Mouse (Mus musculus) CD4-positive helper T cell, adult 2 months (primary cell): Measurements from ENCODE around the gene Atoh7.
A peak's percentile ranks its signal among the peaks of the same experiment; 100 is the strongest.
"Not testable (repeated sequence)": the region's sequence is repeated elsewhere in the genome, so short reads cannot be mapped to it uniquely, and the experiment has no call there.

Source experiments
- DNase-seq: peaks from one replicate; pipeline ENCODE4 v3.0.0-alpha.2; 2012; ENCODE audit warnings: low read depth, missing footprints, low spot score

The Atoh7 gene

DNA sequence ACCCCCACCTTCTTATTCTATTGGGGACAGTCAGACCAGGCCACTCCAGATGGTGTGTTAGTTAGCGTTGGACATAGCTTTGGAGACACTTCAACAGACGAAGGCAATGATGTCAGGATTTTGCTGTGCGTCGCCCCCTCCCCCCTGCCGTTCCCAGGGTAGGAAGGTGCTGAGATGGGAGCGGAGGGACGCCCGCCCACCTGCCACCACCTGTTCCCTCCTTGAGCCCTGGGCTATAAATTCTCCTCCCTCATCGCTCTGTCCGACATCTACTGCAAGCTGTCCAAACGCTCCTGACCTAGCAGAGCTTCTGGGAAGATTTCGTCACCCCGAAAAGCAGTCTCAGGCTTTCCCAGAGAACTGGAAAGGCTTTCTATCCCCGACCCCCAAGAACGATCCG lies at the start of gene Atoh7:
Gene Atoh7, plus strand, starts transcription at position 131 of the 400 bp plus-strand sequence.
- DNase-seq: no peak

DNA sequence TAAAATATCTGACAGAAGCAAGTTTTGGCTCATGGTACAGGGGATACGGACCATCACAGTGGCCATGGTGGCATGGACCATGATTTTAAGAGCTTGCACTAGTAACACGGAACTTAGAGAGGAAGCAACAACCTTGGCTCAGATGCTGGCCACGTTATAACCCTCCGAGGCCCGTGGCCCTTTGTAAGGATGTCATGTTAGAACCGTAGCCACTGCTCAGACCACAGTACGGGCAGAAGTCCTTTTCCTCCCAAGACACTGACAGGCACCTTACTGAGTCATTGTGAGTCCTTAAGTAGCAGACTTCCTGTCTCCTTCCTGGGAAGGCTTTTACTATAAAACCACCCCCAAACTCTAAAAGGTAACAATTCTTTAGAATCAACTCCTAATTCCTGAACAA lies 48.2 kb upstream of the Atoh7 start:
- no peak for DNase-seq

DNA sequence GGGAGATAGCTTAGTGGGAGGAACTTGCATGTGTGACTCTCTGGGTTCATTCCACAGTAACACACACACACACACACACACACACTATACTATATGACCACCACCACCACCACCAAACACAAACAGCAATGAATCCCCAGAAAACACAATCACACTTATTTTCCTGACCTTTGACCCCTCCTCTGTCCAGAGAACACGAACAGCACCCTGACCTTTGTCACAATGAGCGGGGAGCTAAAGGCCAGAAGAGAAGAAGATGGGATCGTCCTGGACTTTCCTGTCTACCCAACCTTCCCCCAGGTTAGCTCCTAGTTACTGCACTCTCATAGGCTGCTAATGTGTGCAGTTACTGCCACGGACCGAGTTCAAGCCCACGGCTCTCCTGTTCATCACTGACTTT lies 47.4 kb upstream of the Atoh7 start:
- DNase-seq: no peak

DNA sequence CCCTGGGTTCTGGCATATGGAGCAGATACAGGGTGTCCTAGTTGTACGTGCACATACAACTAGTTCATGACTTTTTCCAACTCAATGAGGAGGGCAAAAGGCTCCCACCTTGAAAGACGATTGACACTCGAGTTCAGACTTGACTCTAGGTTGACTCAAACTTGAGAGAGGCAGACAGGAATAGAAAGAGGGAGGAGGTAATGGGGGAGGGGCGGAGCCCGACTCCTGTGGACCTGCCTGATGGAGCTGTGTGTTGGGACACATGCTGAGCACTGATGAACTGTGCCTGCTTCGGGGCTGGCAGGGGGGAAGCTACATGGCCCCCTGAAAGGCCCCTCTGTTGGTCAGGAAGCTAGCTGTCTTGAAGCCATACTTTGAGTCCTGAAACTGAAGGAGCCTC lies 46.4 kb upstream of the Atoh7 start:
- no peak for DNase-seq

DNA sequence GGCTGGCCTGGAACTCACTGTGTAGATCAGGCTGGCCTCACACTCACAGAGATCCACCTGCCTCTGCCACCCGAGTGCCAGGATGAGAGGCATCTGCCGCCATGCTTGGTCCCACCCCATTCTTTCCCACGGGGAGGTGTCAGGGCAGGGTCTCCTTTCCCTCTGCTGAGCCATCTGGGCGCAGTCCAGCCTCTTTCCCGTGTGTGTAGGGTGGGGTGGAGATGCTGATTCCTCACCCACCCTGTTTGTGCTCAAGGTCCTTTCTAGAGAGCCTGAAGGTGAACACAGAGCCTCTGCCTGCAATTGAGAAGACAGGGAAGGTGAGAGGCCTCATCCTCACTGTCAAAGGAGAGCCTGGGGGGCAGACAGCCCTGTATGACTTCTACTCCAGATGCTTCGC lies 45.4 kb upstream of the Atoh7 start:
- not testable (repeated sequence) for DNase-seq

DNA sequence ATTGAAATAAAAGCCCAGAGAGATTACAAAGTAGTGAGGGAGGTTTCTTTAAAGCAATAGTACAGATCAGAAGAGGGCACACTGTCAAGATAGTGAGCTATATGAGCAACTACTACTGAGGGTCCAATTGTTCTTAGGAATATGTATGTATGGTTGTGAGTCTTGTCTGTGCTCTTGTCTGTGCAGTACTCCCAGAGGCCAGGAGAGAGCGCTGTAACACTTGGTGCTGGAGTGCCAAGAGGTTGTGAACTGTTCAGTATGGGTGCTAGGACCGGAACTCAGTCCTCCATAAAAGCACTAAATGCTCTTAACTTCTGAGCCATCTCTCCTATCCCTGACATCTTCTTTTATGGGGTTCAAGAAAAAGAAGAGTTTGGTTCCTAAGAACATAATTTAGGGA lies 44.9 kb upstream of the Atoh7 start:
- DNase-seq: no peak

DNA sequence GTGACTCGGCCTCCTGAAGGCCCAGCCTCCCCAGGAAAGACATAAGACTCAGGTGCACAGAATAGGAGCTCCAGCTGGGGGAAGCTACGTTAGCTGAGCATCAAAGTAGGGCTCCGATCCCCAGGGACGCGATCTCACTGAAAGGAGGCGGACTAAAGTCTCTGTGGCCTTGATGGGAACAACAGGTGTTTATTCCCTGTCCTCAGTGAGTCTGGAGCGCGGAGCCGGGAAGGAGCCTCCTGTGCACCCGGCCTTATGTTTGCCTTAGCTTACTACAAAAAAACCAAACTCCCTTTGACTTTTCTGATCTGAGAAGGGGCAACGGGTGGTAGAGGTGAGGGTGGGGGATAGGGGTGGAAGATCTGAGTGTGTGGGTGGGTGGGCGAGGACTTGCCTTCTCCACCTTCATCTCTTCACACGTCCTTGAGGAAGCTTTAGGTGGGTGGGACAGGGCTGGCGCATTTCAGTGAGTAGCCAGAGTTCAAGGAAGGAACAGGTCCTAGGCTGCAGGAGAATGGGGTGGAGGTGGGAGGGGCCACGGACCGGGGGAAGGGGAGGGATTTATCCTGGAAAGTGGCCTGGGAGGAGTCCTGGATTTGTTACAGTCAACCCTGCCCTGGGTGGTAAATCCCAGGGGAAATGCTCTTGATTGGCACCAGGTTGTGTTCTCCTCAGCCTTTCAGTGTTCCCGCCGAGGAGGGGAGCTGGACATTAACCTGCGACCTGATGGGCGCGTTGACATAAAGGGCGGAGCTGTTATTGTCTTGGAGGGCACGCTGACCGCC lies 42.3 kb upstream of the Atoh7 start:
- DNase-seq: no peak

DNA sequence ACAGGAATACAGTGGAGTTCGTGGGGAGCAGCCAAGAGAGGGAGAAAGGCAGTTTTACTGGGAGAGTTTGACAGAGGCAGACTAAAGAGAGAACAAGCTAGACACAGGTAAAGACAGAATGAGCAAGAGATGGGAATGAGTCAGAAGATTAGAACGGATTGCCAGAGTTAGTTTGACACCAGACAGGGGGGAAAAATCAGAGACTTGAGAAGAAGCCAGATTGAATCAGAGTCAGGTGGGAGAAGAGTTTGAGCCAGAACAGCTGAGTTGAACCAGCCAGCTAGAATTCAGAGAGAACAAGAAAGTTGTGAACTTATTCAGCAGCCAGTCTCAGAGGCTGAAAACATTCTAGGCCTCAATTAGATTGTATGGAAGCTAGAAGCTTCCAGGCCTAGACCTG lies 39.6 kb upstream of the Atoh7 start, which contains the start of gene Pbld1:
Gene Pbld1, plus strand, starts transcription at position 301 of the 400 bp plus-strand sequence.
- DNase-seq: no peak

DNA sequence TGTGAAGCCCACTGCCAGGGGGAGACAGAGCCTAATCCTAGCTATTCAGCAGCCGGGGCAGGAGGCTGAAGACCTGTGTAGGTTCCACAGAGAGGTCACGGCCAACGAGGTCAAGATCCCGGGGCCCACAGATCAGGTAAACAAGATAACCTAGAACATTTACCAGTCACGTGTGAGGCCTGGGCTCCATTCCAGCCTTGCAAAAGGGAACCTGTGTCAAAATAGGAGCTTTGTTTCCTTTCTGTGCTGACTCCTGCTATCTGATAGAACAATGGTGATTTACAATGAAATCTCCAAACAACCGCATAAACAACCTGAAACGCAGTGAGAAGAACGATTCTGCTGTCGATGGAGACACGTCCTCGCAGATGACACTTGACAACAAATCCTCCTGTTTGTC lies 39.0 kb upstream of the Atoh7 start:
- DNase-seq: no peak

DNA sequence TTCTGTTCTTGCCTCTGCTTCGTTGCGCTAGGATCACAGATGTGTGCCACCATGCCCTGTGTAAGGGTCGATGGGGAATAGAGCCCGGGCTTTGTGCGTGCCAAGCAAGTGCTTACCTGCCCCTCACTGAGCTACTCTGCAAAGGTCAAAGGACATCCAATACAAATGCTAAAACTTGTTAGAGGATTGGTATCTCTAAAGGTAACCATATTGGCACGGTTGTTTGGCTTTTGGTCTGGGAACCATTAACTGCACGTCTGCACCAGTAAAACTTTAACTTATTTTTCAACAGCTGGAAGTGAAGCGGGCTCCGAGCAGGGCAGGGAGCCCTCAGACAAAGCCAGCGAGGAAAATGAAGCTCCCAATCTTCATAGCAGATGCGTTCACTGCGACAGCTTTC lies 38.2 kb upstream of the Atoh7 start:
- no peak for DNase-seq

DNA sequence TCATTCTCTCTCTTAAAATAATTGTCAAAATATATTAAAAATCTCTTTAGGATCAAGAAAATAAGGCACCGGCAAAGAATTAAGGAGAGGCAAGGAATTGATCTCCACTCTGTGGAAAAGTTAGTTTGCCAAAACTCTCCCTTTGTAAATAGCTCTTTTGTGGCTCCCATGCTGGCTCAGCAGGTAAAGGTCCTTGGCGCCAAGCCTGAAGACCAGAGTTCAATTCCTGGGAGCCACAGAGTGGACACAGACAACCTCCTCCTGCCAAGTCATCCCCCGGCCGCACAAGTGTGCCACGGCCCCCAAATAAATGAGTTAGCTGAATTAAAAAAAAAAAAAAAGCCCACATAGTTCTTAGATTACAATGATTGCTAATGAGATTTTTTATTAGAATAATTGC lies 36.8 kb upstream of the Atoh7 start:
- DNase-seq: no peak

DNA sequence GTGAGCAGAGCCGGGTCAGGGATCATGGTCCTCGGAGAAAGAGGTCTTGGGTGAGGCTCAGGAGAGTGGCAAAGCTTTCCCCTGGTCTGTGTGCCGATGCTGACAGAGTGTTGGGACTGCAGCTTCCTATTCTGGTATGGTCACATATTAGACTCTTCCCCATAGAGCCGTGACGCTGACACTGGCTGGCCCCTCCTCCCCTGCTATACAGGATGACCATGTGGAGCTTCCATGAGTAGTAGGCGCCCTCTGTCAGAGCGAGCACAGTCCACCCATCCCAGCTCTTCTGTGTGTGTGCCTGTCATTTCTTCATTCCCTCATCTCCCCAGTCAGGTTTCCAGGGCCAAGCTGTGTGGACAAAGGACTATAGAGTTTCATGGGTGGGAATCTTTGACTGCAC lies 36.1 kb upstream of the Atoh7 start:
- DNase-seq: no peak

DNA sequence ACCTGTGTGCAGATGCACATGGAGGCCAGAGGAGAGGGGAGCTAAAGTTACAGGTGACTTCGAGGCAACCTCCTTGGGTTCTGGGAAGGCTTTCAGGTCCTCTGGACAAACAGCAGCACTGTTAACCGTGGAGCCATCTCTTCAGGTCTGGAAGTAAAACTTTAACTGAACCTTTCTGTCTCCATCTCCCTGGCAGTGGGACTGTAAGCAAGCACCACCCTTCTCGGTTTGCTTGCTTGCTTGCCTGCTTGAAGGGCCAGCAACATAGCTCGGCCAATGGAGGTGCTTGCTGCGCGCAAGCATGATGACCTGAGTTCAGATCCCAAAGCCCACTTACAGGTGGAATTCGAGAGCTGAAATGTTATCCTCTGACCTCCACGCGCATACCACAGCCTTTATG lies 34.9 kb upstream of the Atoh7 start:
- DNase-seq: no peak

DNA sequence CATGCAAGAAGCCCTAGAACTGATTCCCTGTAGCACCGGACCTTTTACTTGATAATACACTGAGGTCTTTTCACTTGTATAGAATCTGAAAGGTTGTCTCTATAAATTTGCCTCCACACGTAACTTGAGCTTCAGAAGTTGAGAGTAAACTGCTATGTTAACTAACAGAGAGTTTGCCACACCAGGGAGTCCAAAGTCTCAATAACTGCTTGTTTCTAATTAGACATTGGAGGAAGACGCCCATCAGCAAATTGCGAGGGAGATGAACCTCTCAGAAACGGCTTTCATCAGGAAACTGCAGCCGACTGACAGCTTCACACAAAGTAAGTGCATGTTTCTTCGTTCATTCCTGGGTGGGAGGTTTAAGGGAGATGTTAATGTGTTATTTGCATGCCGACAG lies 33.9 kb upstream of the Atoh7 start:
- no peak for DNase-seq

DNA sequence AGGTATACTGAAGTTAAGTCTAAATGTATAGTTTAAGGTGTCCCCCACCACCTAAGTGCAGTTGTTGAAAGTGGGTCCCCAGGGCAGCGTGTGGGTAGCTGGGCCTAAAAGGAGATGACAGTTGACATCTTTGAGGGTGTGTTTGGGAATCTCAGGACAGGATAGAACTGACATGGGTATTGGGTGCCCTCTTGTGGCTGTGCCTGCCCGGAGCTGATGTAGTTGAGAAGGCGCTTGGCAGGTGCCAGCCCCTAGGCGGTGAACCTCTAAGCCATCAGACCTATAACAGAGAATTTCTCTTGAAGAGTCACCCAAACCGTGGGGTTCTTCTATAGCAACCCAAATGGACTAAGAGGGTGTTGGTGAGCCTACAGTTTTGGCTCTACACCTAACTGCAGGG lies 33.5 kb upstream of the Atoh7 start:
- DNase-seq: peak; percentile 61

DNA sequence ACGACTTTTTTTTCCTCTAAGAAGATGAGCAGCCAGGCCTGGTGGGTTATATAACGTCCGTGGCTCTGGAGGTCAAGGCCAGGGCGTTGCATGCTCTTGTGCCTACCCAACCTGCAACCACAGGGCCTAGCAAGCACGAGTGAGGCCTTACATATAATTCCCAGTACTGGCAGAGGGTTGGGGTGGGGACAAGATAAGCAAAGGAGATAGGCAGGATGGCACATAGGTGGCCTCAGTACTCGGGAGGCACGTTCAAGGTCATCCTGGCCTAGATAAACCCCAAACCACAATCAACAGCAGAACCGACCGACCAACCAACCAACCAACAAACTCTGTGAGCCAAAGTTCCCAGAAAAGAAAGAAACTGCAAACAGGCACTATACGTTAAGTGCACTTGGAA lies 13.1 kb upstream of the Atoh7 start:
- no peak for DNase-seq

DNA sequence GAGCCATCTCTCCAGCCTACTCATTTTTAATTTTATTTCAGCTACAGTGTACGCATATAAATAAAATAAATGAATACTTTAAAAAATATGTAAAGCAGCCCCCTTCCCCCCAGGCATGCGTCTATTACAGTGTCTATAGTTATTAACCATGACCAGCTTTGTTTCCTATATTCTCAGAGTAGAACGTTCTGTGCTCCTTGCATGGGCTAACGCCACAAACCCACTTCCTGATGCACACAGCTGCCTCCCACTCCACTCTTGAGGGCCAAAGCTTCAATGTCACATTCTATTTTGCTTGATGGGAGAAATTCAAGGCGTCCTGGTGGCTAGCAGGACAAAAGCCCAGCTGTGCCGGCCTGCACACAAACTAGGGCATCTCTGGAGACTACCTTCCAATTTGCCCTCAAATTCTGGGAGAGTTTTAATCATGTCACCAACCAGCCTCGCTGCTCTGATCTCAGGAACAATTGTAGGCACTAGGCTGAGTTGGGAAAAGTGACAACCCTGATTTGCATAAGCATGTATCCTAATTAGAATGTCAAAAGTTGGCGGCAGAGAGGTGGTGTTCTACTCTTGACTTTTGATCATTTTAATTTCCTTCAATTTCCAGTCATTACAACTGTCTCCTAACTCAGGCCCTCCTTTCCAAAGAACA lies 10.2 kb upstream of the Atoh7 start:
- no peak for DNase-seq

DNA sequence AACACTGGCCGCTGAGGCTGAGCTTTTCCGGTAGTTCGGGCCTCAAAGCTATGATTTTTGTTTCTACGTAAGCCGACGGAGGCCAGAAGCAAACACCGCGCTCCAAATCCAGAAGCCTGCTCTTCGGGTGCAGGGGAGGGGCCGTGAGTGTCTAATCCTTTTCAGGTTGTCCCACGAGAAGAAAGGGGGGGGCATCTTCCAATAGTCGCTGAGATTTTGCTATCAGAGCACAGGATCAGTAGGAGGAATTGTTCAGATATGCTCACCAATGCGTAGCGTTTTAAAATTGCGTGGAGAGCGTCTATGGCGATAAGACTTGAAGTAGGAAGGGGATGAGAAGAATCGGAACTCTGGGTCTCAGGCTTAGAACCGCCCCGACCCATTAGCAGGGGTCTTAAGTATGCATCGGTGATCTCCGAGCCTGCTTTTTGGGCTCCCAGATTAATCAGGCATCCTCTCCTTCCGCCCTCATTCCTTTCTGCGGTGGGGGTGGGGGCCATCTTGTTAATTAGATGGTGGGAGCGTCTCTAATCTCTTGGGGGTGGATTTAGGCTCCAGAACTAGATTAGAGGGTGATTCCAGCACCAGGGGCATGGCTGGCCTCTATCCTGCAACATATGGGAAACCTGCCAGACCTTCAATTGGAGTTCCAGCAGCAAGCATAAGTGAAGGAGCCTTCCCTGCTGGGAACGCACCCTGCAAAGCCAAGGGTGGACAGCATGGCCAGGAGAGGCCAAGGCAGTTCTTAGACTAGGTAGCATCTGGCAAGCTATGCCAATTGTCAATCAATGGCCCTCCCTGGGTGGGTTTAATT lies 9.5 kb upstream of the Atoh7 start:
- no peak for DNase-seq

DNA sequence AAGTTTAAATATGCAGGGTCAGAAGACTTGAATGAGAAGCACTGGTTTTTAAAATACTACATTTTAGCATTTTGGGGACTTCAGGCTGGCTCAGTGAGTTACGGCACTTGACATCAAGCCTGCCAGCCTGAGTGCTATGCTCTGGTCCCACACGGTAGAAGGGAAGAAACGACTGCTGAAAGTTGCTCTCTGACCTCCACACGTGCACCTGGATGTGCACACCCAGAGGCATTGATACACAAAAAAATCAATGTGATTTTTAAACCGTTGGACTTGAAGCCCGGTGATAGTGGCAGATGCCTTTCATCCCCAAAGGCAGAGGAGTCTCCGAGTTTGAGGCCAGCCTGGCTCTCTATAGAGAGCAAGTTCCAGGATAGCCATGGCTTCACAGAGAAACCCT lies 7.5 kb upstream of the Atoh7 start:
- DNase-seq: no peak

DNA sequence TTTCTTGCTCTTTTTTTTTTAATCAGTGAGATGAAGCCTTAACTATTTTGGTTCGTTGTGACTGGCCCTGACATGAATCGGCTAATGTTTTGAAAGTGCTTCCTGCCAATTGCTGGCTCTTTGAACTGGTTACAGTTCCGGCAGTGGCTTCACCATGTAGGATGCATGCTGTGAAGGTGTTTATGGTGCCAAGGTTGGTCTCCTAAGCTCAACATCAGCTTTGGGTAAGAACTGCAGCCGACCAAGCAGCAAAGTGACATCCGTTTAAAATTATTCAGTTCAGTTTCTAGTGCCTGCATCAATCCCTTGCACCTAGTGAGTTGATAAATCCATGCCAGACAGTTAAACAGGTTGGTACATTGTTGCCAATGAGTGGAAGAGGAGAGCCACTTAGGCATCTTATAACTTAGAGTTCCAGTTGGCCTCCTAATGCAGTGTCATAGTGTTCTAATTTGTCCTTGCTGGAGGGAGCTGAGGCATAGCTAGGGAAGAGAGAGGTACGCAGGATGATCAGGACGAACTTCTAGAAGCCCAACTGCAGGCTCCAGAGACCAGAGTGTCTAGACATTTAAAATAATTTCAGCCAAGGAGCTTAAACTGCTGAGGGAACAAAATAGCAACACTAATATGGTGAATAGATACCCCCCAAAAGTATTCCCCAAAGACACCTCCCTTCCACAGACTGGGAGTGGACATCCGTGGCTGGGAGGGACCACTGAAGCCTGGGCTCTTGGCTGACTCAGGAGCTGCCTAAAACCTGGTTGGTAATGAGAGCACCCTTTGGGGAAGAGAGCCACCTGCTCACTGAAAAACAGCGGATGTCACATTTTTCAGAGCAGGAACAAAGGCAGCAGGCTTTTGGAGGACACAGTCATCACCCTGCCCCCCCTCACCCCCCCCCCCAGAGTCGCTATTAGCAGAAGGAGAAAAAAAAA lies 6.6 kb upstream of the Atoh7 start:
- peak; percentile 15 for DNase-seq

DNA sequence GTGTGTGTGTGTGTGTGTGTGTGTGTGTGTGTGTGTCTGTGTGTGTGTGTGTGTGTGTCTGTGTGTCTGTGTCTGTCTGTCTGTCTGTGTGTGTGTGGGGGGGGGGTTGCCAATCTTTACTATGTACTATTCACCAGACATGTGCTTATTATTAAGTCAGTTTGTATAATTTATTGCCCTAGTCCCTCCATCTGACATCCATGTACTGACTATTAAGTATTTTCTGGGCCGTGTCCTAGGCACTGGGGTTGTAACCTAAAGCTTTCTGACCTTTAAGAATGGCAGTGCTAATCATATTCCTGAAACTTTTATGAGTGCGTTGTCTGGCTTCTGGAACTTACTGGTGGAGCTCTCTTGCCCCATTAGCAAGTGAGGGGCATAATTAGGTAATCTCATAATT lies 2.7 kb upstream of the Atoh7 start:
- no peak for DNase-seq
